Mouse (Mus musculus) CH12F3 (cell line): ENCODE data around the gene Zeb2.

Experiments used
- in situ Hi-C: fragments of 300-500 bp; cut with MboI; formaldehyde crosslinking; loops from 2 replicates; pipeline ENCODE4 v1.14.3; 2020; ENCODE audit warnings: low sequenced_read_pairs

Zeb2 gene

DNA sequence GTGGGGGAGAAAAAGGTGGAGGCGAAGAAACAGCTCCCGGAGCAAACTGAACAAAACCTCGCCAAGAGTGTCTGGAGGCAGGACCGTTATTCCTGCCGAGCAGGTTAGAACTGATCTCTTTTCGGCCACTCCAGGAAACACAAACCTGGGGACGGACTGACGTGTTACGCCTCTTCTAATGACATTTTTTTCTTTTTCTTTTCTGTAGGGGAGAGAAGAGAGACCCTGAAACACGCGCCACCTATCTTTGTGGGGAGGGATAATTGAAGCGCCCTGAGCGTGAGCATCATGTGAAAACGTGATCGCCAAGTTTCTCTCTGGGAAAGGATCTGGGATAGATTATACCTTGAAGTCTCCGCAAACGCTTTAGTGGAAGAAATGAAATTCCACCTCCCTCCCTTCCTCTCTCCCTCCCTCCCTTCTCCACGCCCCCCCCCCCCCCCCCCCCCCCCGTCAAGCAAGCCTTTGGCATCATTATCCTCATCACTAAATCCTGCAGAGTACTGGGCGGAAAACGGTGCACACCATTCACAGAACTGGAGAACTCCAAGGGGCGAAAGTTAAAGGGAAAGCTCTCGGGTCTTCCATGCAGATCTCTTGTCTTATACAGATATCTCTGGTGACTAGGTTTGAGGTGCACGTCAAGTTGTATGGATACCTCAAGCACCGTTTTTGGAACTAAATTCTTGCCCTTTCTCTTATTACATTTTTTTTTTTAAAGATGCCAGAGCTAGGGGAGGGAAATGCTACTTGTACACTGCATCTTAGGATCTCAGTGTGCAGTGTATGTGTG lies 4.1 kb downstream of the Zeb2 start:
- in situ Hi-C loops: loop anchor here (25.0 kb wide), 1 partner anchor 1324 kb away; no protein-coding TSS in a partner anchor

DNA sequence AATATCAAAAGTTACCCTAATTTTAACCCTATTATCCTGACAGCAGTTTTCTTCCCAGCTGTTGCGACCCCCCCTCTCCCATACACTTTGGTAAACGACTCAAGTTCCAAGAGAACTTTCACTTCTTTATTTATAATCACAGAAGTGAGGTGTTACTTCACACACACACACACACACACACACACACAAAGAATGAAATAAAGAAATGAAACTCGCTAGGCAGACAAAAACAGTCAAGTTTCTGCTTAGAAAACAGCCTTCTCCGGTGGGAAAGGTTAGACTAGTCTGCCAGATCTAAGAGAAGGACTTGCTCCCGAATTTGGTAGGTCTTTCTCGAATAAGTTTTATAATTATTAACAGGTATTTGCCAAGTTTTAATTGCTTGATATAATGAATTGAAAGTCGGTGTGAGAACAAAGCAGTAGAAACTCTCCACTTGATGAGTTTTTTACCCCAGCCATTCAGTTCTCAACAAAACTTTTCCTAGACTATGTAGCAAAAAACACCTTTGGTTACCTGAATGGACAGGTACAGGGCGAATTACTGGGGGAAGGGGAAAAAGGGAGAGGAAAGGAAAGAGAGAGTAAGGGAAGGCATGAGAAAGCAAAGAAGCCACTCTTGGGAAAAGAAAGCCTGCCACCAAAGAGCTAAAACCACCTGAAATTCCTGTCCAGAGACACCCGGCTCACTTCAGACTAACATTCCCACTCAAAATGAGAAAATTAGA lies 5.0 kb downstream of the Zeb2 start:
- in situ Hi-C loops: loop anchor here (25.0 kb wide), 1 partner anchor 1325 kb away; no protein-coding TSS in a partner anchor

DNA sequence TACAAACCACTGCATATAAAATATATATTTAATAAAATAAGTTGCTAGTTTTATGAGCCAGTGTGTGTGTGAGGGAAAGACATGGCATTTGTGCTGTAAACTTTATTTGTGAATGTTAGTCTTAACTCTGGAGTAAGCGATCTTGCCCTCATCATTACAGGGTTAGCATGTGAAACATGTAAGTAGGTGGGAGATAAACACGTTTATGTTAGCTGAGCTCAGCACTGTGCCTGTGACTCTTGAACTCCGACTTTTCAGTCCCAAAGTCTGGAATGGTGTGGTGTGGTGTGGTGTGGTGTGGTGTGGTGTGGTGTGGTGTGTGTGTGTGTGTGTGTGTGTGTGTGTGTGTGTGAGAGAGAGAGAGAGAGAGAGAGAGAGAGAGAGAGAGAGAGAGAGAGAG lies 5.6 kb downstream of the Zeb2 start:
- in situ Hi-C loops: loop anchor here (25.0 kb wide), 1 partner anchor 1326 kb away; no protein-coding TSS in a partner anchor

GRCm38 (mm10) chr2:45110757-45111411 lies 6.3 kb downstream of the Zeb2 start:
- in situ Hi-C loops: loop anchor here (25.0 kb wide), 1 partner anchor 1326 kb away; no protein-coding TSS in a partner anchor

- in situ Hi-C loops: loop anchor here (25.0 kb wide), 1 partner anchor 1327 kb away; no protein-coding TSS in a partner anchor
These were observed 7.0 kb downstream of the Zeb2 start for GRCm38 (mm10) chr2:45109951-45110756.

DNA sequence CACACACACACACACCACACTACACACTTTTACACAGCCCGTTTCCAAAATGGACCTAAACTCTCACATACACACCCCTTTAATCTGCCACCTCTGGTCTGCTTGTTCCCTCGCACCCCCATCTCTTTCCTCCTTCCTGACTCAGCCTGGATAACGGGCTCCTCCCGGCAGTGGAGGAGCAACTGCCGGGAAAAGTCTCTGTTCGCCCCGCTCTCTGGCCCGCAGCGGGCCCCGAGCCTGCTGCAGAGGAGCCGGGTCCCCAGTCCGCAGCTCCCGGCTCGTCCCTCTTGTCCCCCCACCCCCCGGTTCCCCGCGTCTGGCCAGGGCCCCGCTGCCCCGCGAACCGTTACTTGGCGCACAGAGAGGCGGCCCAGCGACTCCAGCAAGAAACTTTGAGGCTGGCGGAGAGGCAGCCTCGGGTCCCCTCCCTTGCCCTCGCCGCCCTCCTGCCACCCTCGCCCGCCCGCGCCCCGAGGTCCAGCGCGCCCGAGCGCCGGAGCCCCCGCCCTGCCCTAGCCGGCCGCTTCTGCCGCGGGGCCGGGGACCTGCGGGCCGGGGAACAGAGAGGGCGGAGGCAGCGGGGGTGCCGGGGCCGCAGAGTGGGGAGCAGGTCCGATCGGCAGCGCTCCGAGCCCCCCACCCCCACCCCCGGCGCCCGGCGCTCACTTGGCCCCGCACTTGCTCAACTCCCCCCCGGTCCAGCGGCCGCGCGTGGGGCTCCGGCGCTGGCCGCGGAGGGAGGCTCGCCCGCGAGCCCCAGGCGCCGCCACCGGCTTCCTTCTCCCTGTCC lies 7.8 kb downstream of the Zeb2 start:
- in situ Hi-C loops: loop anchor here (25.0 kb wide), 1 partner anchor 1328 kb away; no protein-coding TSS in a partner anchor

DNA sequence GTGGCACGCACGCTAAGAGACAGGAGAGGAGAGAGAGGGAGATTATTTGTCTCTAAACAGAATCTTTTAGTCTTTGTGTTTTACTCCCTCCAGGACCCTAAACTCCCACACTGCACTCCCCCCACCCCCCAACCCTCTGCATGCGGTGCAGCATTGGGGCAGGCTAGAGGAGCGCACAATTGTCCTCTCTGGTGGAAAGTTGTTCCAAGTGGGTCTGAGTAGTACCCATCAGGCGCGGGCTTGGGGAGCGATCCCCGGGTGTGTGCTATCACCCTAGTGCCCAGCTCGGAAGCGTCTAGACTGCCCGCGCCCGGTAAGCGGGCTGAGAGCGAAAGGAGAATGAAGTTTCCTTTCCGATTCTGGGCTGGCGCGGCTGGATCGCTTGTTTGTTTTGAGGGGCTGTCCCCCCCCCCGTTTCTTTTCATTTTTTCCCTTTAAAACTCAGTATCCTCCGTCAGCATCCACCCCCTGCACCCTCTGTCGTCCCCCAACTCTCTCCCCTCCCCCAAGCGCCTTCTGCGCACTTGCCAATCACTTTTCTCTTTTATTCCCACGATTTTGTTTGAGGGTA lies 8.6 kb downstream of the Zeb2 start:
- in situ Hi-C loops: loop anchor here (25.0 kb wide), 1 partner anchor 1329 kb away; no protein-coding TSS in a partner anchor

DNA sequence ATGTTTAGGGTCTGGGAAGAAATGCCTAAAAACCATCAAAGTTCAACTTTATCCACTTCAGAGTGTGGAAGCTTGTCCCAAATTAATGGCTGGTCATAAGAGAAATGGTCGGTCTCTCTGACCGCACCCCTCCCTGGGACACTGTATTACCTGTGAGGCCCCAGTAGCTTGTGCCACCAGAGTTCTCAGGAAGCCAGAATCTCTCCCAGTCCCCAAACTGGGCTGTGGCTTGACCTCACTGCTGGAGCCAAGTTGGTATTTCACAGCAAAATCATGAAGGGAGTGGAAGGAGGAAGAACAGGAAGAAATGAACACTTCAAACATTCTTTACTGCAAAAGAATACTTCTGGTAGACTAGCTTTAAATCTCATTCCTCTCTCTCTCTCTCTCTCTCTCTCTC lies 9.6 kb downstream of the Zeb2 start:
- in situ Hi-C loops: loop anchor here (25.0 kb wide), 1 partner anchor 1330 kb away; no protein-coding TSS in a partner anchor

GRCm38 (mm10) chr2:45105922-45106851 lies 11.0 kb downstream of the Zeb2 start:
- in situ Hi-C loops: loop anchor here (25.0 kb wide), 1 partner anchor 1331 kb away; no protein-coding TSS in a partner anchor

DNA sequence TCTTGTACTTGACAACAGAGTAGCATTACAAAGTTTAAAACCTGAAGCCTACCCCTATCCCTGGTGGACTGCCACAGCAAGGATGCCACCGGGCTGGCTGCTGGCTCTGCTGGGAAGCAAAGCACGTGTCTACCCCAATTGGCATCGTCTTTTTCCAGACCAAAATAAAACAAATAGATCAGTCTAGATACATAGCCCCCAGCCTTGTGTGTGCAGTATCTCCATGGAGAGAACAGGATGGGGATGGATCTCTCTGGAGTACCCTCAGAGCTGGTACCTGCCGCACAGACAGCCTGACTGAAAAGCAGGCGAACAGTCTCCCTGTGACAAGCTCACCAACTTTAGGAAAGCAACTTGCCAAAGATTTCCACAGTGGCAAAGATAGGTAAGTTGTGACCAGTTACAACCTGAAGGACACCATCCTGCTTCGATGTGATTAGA lies 11.9 kb downstream of the Zeb2 start:
- in situ Hi-C loops: loop anchor here (25.0 kb wide), 1 partner anchor 1332 kb away; no protein-coding TSS in a partner anchor

DNA sequence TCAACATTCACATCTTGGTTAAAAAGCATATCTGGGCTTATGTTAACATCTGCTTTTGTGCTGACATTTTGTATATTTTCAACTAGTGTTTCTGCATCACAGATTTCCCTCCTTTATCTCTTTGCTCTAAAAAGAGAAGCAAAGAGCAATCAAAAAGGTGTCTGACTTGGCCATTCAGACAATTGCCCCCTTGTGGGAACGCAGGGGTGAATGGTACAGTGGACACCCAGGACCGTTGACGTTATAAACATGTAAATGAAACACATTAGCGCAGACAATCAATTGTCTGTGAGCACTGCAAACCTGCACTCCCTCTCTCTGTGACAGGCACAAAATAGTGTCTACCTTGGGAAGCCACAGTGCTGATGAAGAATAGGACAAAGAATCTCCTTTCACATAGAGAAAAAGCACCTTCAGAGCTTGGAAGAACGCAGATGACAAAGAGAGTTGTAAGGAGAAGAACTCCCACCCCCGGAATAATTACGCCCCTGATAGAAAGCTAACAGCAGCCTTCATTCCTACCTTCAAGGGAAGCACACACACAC lies 12.6 kb downstream of the Zeb2 start:
- in situ Hi-C loops: loop anchor here (25.0 kb wide), 1 partner anchor 1333 kb away; no protein-coding TSS in a partner anchor

GRCm38 (mm10) chr2:45104066-45104465 lies 13.1 kb downstream of the Zeb2 start:
- in situ Hi-C loops: loop anchor here (25.0 kb wide), 1 partner anchor 1333 kb away; no protein-coding TSS in a partner anchor

GRCm38 (mm10) chr2:45103021-45103983 lies 13.9 kb downstream of the Zeb2 start:
- in situ Hi-C loops: loop anchor here (25.0 kb wide), 1 partner anchor 1334 kb away; no protein-coding TSS in a partner anchor

DNA sequence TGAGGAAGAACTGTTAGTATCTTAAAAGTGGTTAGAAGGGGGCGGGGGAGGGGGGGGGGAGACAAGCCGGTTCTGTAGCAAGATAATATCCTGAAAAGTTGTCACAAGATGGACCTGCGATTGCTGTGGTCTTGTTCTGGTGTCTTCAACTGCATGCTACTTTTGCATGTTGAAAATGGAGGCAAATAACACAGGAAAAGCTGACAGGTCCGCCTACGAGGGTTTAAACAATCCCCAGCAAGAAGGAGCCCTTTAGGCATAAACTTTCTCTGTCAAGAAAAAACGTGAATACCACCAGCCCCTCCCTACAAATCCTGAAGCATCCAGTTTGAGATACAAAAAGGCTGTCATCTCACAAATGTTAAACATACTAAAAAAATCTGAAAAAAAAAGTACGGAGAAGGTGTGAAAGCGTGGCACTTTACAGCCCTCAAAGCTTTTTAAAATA lies 15.0 kb downstream of the Zeb2 start:
- in situ Hi-C loops: loop anchor here (25.0 kb wide), 1 partner anchor 1335 kb away; no protein-coding TSS in a partner anchor

- in situ Hi-C loops: loop anchor here (25.0 kb wide), 1 partner anchor 1336 kb away; no protein-coding TSS in a partner anchor
These were observed 15.6 kb downstream of the Zeb2 start for GRCm38 (mm10) chr2:45101586-45101985.

- in situ Hi-C loops: loop anchor here (25.0 kb wide), 1 partner anchor 1336 kb away; no protein-coding TSS in a partner anchor
These were observed 16.2 kb downstream of the Zeb2 start for GRCm38 (mm10) chr2:45101040-45101439.
